8 mouse cellular contexts compared by ENCODE assay signal in genomic region chr3:130337857-130338256, GRCm38 (mm10).
DNase-seq lines count a peak whose midpoint lies in the region; ATAC-seq lines count a peak whose summit lies in the region.

No protein-coding gene starts in this region.

- H3K9ac ChIP-seq in hindbrain, embryonic 14.5 days: no peak overlapping the region
- H3K9ac ChIP-seq in lung, embryonic 16.5 days (ENCODE audit: low read length): peak overlapping the region; percentile 3; the same call in 1 of the 2 replicates
- H3K9ac ChIP-seq in stomach, embryonic 14.5 days (replicated peaks; ENCODE audit: low read depth, low read length): no peak overlapping the region

- H3K36me3 ChIP-seq in hindbrain, embryonic 14.5 days (replicated peaks; ENCODE audit: control insufficient read depth, insufficient read depth): no peaks in the 10 kb centered on the region
- H3K36me3 ChIP-seq in lung, embryonic 16.5 days (ENCODE audit: control insufficient read depth, insufficient read depth, low read length): no peaks in the 10 kb centered on the region
- no peaks in the 10 kb centered on the region for H3K36me3 ChIP-seq in stomach, embryonic 14.5 days (ENCODE audit: control insufficient read depth, insufficient read depth, low read length)

- no peaks in the 10 kb centered on the region for H3K27me3 ChIP-seq in hindbrain, embryonic 14.5 days (ENCODE audit: control insufficient read depth, insufficient read depth, low read length)
- no peaks in the 10 kb centered on the region for H3K27me3 ChIP-seq in lung, embryonic 16.5 days (ENCODE audit: control insufficient read depth, insufficient read depth, low read depth, low read length)
- no peaks in the 10 kb centered on the region for H3K27me3 ChIP-seq in stomach, embryonic 14.5 days (ENCODE audit: control insufficient read depth, insufficient read depth, low read length)

- H3K9me3 ChIP-seq in hindbrain, embryonic 14.5 days (ENCODE audit: control insufficient read depth, low read length): no peaks in the 10 kb centered on the region
- no peaks in the 10 kb centered on the region for H3K9me3 ChIP-seq in lung, embryonic 16.5 days (ENCODE audit: control insufficient read depth, low read length)
- H3K9me3 ChIP-seq in stomach, embryonic 14.5 days (ENCODE audit: control insufficient read depth, low read depth, low read length): no peaks in the 10 kb centered on the region

- no peak overlapping the region for H3K27ac ChIP-seq in hindbrain, embryonic 14.5 days
- H3K27ac ChIP-seq in lung, embryonic 16.5 days (ENCODE audit: low read length): peak overlapping the region; percentile 69
- peak overlapping the region; percentile 74 for H3K27ac ChIP-seq in stomach, embryonic 14.5 days (ENCODE audit: low read length)

- peak overlapping the region; percentile 13 for H3K4me2 ChIP-seq in hindbrain, embryonic 14.5 days (replicated peaks)
- H3K4me2 ChIP-seq in lung, embryonic 16.5 days (ENCODE audit: low read depth, low read length): peak overlapping the region; percentile 41
- peak overlapping the region; percentile 30; the same call in 1 of the 2 replicates for H3K4me2 ChIP-seq in stomach, embryonic 14.5 days (replicated peaks; ENCODE audit: low read depth, low read length)

- peak; percentile 41 to 52 for DNase-seq in cerebellum, postnatal 10 days
- no peak for DNase-seq in cerebellum, adult 11 months
- peak; percentile 43 for DNase-seq in testis, postnatal 10 days (ENCODE audit: low spot score)
- DNase-seq in testis, postnatal 14 days (ENCODE audit: low spot score): no peak
- peak; percentile 80 for DNase-seq in hindbrain, embryonic 14.5 days (ENCODE audit: low spot score)
- DNase-seq in thymus, adult 18-20 months: no peak

- 43% methylated on average over 13 of the region's 13 CpGs for WGBS in hindbrain, embryonic 14.5 days
- WGBS in lung, embryonic 16.5 days: 9% methylated on average over 13 of the region's 13 CpGs
- 18% methylated on average over 13 of the region's 13 CpGs for WGBS in stomach, embryonic 14.5 days

- peak; percentile 90 for ATAC-seq in hindbrain, embryonic 14.5 days (ENCODE audit: low FRiP score)
- ATAC-seq in lung, embryonic 16.5 days (ENCODE audit: low read depth): peak; percentile 95
- ATAC-seq in stomach, embryonic 14.5 days (ENCODE audit: insufficient number of reproducible peaks, insufficient read depth, low FRiP score, low read depth): peak; percentile 83; the same call in 1 of the 2 replicates

- no peaks in the 10 kb centered on the region for H3K4me1 ChIP-seq in hindbrain, embryonic 14.5 days (replicated peaks; ENCODE audit: control insufficient read depth, insufficient read depth, low read length)
- H3K4me1 ChIP-seq in lung, embryonic 16.5 days (replicated peaks; ENCODE audit: control insufficient read depth, insufficient read depth, low read length): peaks cover 26% of the 10 kb centered on the region
- peaks cover 13% of the 10 kb centered on the region for H3K4me1 ChIP-seq in stomach, embryonic 14.5 days (ENCODE audit: control insufficient read depth, insufficient read depth, low read length)

- no peak overlapping the region for H3K4me3 ChIP-seq in hindbrain, embryonic 14.5 days (replicated peaks; ENCODE audit: low read length)
- 0 out of 2 replicates have a peak overlapping the region, but pooled peaks have one; percentile 11 for H3K4me3 ChIP-seq in lung, embryonic 16.5 days (ENCODE audit: low read length)
- H3K4me3 ChIP-seq in stomach, embryonic 14.5 days (ENCODE audit: low read depth, low read length): no peak overlapping the region

Comparison
In these comparisons a context has a peak if more than half of its experiments do, and no peak if none do; other contexts are left out.
1. DNase-seq: peak in cerebellum, postnatal 10 days (2 of 2), testis, postnatal 10 days (single experiment) and hindbrain, embryonic 14.5 days (single experiment); none in cerebellum, adult 11 months (single experiment), testis, postnatal 14 days (single experiment) and thymus, adult 18-20 months (0 of 2).
2. Peak in every context shown above with its lines, with median percentiles within 50 percentile points of each other: ATAC-seq and H3K4me2 ChIP-seq.